Mouse (Mus musculus) neutrophil, adult 83 days (primary cell): ENCODE data around the gene Plp1. TPM values are rescaled to one million over a fixed set of nuclear protein-coding genes. Genes with fewer than 3 reads are reported as not detected.

ENCODE experiments used
- total RNA-seq, 2 experiments: library from RNA; stranded (reverse); gene quantifications; one replicate each; pipeline ENCODE4 v1.2.4; 2023

Gene Plp1
- under 1 TPM; 0.15 to 0.22 TPM for total RNA-seq

GRCm38 (mm10) chrX:136822371-136822770 lies at the start of gene Plp1:
Gene Plp1 (plus strand): TSS chrX:136822671.

DNA sequence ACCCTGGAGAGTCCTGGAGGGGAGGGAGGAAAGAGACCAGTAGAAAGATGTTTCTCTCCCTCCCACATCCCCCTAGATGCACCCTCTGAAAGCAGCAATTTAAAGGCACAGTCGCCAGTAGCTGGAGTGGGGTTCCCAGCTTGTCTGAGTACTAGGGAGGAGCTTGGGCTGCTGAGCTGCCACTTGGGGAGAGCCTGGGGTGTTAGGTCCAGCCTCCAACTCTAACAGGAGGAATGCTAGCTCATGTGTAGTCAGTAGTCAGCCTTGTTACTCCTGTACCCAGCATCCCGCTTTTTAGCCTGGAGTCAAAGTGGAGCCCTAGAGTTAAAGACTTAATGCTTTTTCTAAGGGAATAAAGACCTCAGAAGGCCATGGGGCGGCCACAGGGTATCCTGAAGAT lies 42.4 kb upstream of the Plp1 start, which contains the start of gene Glra4:
Glra4 (minus strand) TSS at position 101 of the 400 bp plus-strand sequence.

DNA sequence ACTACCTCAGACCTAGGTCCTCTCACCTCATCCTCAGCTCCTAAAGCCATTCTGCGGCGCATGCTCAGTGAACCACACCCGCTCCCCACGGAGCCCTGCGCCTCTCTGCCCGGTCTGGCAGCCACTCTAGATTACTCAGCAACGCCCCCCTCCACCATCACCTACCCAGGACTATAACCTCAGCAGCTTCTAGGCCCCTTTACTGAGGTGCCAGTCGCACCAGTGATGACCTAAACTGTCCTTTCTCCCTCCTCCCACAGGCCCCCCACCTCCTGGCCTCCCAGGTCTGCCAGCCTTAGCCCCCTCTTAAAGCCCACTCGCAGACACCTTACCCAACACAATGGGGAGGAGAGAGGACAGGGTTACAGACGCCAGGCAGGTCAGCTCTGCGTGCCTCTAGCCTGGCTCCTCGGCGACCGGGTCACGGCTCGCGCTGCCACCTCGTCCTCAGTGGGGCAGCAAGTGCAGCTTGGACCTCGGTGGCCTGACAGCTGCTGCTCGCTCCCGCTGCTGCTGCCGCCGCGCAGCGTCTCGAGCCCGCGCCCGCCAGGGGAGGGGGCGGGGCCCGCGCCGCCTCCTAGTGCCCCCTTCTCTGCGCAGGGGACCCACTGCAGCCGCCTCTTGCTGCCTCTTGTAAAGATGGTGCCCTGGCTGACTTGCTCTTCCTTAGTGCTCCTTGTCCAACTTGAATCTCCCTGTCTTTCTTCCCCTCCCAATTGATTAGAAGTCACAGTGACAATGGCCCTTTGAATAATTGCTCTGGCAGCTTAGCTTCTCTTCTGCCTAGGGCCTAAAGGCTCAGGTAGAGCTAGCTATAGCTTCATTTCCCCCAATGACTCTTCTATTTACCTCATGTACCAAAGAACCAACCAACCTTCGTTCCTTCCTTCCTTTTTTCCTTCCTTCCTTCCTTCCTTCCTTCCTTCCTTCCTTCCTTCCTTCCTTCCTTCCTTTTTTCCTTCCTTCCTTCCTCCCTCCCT lies 45.9 kb downstream of the Plp1 start, which contains the start of gene Rab9b:
Rab9b (minus strand) TSS at position 695 of the 980 bp plus-strand sequence.

Other genes starting within 250 kb of the Plp1 start
- not detected for gene Tceal3, start 231.8 kb upstream of the Plp1 start, total RNA-seq
- gene Tceal1, start 114.7 kb upstream of the Plp1 start, total RNA-seq, result under 1 TPM in 1 of 2 experiments, not detected in 1; 0.13 TPM
- 100 to 1,000 TPM in 1 of 2 experiments, 10 to 100 TPM in 1; 97.3 to 116 TPM for gene Morf4l2, start 79.0 kb upstream of the Plp1 start, total RNA-seq
- gene Glra4, start 42.5 kb upstream of the Plp1 start, total RNA-seq, result not detected
- not detected for gene Rab9b, start 46.1 kb downstream of the Plp1 start, total RNA-seq
- gene H2bfm, start 104.7 kb downstream of the Plp1 start, total RNA-seq, result not detected
- gene Tmsb15b2, start 152.8 kb downstream of the Plp1 start, total RNA-seq, result 1 to 10 TPM; 2.1 to 6.0 TPM
- gene Tmsb15l, start 154.2 kb downstream of the Plp1 start, total RNA-seq, result not detected
- 1 to 10 TPM in 1 of 2 experiments, not detected in 1; 1.8 TPM for gene Tmsb15b1, start 154.2 kb downstream of the Plp1 start, total RNA-seq
- not detected for gene Zcchc18, start 170.5 kb downstream of the Plp1 start, total RNA-seq
- gene Slc25a53, start 215.6 kb downstream of the Plp1 start, total RNA-seq, result 1 to 10 TPM; 3.0 to 7.5 TPM
- 1 to 10 TPM; 3.1 to 3.4 TPM for gene Fam199x, start 226.9 kb downstream of the Plp1 start, total RNA-seq